Mouse (Mus musculus) retina, adult 2 months (tissue): ENCODE data around the gene Olfr514.

Experiments
- DNase-seq: peaks from one replicate; pipeline ENCODE4 v3.0.0-alpha.2; 2012; ENCODE audit warnings: low read depth, low spot score

Olfr514 gene

GRCm38 (mm10) chr7:108825897-108826296, at the start of gene Olfr514:
Olfr514 (minus strand) TSS chr7:108825997.
- no peak for DNase-seq

GRCm38 (mm10) chr7:108872279-108872678, 46.5 kb upstream of the Olfr514 start, which contains the start of gene Olfr517:
Olfr517 (minus strand) TSS chr7:108872379.
- no peak for DNase-seq

- no peak for DNase-seq
Observed at GRCm38 (mm10) chr7:108850429-108850828, 24.6 kb upstream of the Olfr514 start, which contains the start of gene Olfr516. Olfr516 (minus strand) TSS chr7:108850529.

- DNase-seq = peak; percentile 6
Observed at GRCm38 (mm10) chr7:108814593-108815215, 11.1 kb downstream of the Olfr514 start.

GRCm38 (mm10) chr7:108797205-108797933, 28.4 kb downstream of the Olfr514 start:
- DNase-seq = no peak
